20 mouse cellular contexts compared by ENCODE assay signal in genomic region chr17:14771339-14771738, GRCm38 (mm10).
A peak's percentile ranks its signal among the peaks of the same experiment; 100 is the strongest.
DNase-seq lines count a peak whose midpoint lies in the region; ATAC-seq lines count a peak whose summit lies in the region.
"Had no signal": no experiment of that assay in that cellular context is flagged by ENCODE, and none has a peak within 500 bp of the region (broad histone marks: within the 10 kb centered on the region; RNA-seq: fewer than 3 reads in every experiment).

No protein-coding gene starts in this region.

- WGBS in heart, embryonic 12.5 days = 56% methylated on average over 4 of the region's 4 CpGs
- 83% methylated on average over 4 of the region's 4 CpGs for WGBS in forebrain, embryonic 15.5 days

- no peak for ATAC-seq in heart, embryonic 12.5 days (ENCODE audit: insufficient number of reproducible peaks, low FRiP score)
- no peak for ATAC-seq in forebrain, embryonic 15.5 days (replicated peaks)
- ATAC-seq: hindbrain, postnatal 0 days; intestine, postnatal 0 days had no signal

- no peaks in the 10 kb centered on the region for H3K4me1 ChIP-seq in heart, embryonic 12.5 days (replicated peaks)
- no peaks in the 10 kb centered on the region for H3K4me1 ChIP-seq in forebrain, embryonic 15.5 days
- H3K4me1 ChIP-seq: forebrain, embryonic 10.5 days; hindbrain, embryonic 10.5 days; kidney, embryonic 15.5 days; limb, embryonic 12.5 days; liver, embryonic 13.5 days had no signal

- H3K27ac ChIP-seq in heart, embryonic 12.5 days (ENCODE audit: poor library complexity, severe bottlenecking) = no peak overlapping the region
- H3K27ac ChIP-seq in forebrain, embryonic 15.5 days (replicated peaks) = no peak overlapping the region
- H3K27ac ChIP-seq: forebrain, embryonic 10.5 days; hindbrain, embryonic 10.5 days; hindbrain, postnatal 0 days; kidney, embryonic 15.5 days; limb, embryonic 12.5 days; liver, embryonic 13.5 days had no signal

- H3K9ac ChIP-seq in heart, embryonic 12.5 days = no peak overlapping the region
- no peak overlapping the region for H3K9ac ChIP-seq in forebrain, embryonic 15.5 days (replicated peaks)
- H3K9ac ChIP-seq: kidney, embryonic 15.5 days; limb, embryonic 12.5 days; liver, embryonic 13.5 days; lung, embryonic 14.5 days had no signal

- no peak overlapping the region for H3K4me2 ChIP-seq in heart, embryonic 12.5 days
- H3K4me2 ChIP-seq in forebrain, embryonic 15.5 days (replicated peaks) = no peak overlapping the region
- H3K4me2 ChIP-seq: kidney, embryonic 15.5 days; limb, embryonic 12.5 days; liver, embryonic 13.5 days; lung, embryonic 14.5 days had no signal

- H3K27me3 ChIP-seq in heart, embryonic 12.5 days (replicated peaks) = no peaks in the 10 kb centered on the region
- no peaks in the 10 kb centered on the region for H3K27me3 ChIP-seq in forebrain, embryonic 15.5 days
- H3K27me3 ChIP-seq: kidney, embryonic 15.5 days; limb, embryonic 12.5 days; liver, embryonic 13.5 days had no signal

- no peak overlapping the region for H3K4me3 ChIP-seq in heart, embryonic 12.5 days
- H3K4me3 ChIP-seq in forebrain, embryonic 15.5 days = no peak overlapping the region
- H3K4me3 ChIP-seq: forebrain, embryonic 10.5 days; hindbrain, embryonic 10.5 days; kidney, embryonic 15.5 days; limb, embryonic 12.5 days; liver, embryonic 13.5 days had no signal

- H3K9me3 ChIP-seq in heart, embryonic 12.5 days (replicated peaks) = no peaks in the 10 kb centered on the region
- H3K9me3 ChIP-seq in forebrain, embryonic 15.5 days = no peaks in the 10 kb centered on the region
- H3K9me3 ChIP-seq: forebrain, embryonic 10.5 days; hindbrain, embryonic 10.5 days; kidney, embryonic 15.5 days; limb, embryonic 12.5 days; liver, embryonic 13.5 days had no signal

- DNase-seq in adrenal gland, postnatal 10 days = peak; percentile 9
- DNase-seq in adrenal gland, postnatal 36 days = no peak
- peak; percentile 25 for DNase-seq in heart, adult 8-10 months (ENCODE audit: low spot score)
- peak; percentile 84 for DNase-seq in gastrocnemius, postnatal 25 days
- DNase-seq in skeletal muscle tissue, adult 2 months (ENCODE audit: low read depth, low spot score) = peak; percentile 88
- no peak for DNase-seq in spleen, postnatal 4 days (ENCODE audit: low spot score in 2 of 2)
- DNase-seq: adrenal gland, postnatal 25 days; cerebellum, adult 8-10 months; liver, embryonic 13.5 days; lung, embryonic 14.5 days; lung, postnatal 4 days; right cerebral cortex, postnatal 4 days had no signal

- H3K36me3 ChIP-seq in heart, embryonic 12.5 days = no peaks in the 10 kb centered on the region
- no peaks in the 10 kb centered on the region for H3K36me3 ChIP-seq in forebrain, embryonic 15.5 days
- H3K36me3 ChIP-seq: forebrain, embryonic 10.5 days; hindbrain, embryonic 10.5 days; kidney, embryonic 15.5 days; limb, embryonic 12.5 days; liver, embryonic 13.5 days had no signal

Comparison
In these comparisons a context has a peak if more than half of its experiments do, and no peak if none do; other contexts are left out.
1. DNase-seq: peak in adrenal gland, postnatal 10 days (single experiment), heart, adult 8-10 months (single experiment), gastrocnemius, postnatal 25 days (single experiment) and skeletal muscle tissue, adult 2 months (single experiment); none in adrenal gland, postnatal 36 days (0 of 2) and spleen, postnatal 4 days (0 of 2).